ENCODE assay signal across 8 mouse cellular contexts in the genomic region with DNA sequence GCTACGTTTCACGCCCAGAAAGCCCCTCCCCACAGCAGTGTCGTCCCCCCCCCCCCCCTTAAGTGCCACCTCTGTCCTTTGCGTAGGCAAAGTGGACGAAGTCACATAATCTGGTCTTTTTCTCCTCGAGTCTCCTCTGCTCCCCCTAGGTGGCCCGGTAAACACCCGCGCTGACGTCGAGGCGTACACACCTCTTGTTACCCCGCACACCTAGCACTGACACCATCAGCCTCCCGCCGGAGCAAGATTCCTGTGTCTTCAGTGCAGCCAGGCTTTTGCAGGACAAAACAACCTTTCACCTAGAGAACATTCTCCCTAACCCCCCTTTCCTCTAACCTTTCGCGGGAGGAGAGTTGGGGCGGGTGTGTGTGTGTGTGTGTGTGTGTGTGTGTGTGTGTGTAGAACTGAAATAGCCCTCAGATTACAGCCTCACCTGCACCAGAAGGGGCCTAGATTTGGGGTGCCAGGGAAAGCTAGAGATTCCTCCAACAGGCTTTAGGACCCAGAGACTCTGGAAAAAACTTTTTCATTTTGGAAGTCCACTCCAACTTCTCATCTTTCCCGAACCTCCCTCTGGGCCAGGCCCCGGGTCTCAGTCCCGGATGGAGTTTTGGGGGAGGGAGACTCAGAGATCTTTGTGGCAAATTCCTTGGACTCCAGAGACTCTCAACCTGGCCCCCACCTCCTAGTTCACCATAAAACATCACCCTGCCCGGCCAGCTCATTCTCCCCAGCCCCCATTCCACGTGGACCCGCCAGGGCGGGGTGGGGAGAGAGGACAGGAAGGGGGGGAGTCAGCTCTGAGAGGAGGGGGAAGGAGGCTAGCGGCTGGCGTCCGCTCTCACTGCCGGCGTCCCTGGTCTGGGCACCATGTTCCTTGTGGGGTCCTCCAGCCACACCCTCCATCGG. TPM values are rescaled to one million over a fixed set of nuclear protein-coding genes. Genes with fewer than 3 reads are reported as not detected.
DNase-seq lines count a peak whose midpoint lies in the region; ATAC-seq and TF ChIP-seq lines count a peak whose summit lies in the region.

A gene (plus strand): TSS at position 784 of the 909 bp plus-strand sequence.

- peak within 1 kb of the TSS; percentile 71 for H3K4me2 ChIP-seq in kidney, postnatal 0 days (ENCODE audit: low read length)

- peak within 1 kb of the TSS; percentile 77 for H3K9ac ChIP-seq in kidney, postnatal 0 days (ENCODE audit: low read depth, low read length)

- H3K36me3 ChIP-seq in thymus, adult 2 months (ENCODE audit: control insufficient read depth, insufficient read depth, low read length) = no peaks in the 10 kb centered on the region
- H3K36me3 ChIP-seq in kidney, postnatal 0 days (ENCODE audit: insufficient read depth, low read length) = no peaks in the 10 kb centered on the region
- no peaks in the 10 kb centered on the region for H3K36me3 ChIP-seq in testis, adult 2 months (ENCODE audit: control insufficient read depth, insufficient read depth, low read length)

- TF ChIP-seq POLR2A in thymus, adult 2 months (IDR thresholded peaks at IDR 0.05; ENCODE audit: control insufficient read depth, extremely low read depth, insufficient read depth, low read length, poor library complexity) = no peak
- TF ChIP-seq POLR2A in testis, adult 2 months (IDR thresholded peaks at IDR 0.05; ENCODE audit: control insufficient read depth, low read depth, low read length) = no peak

- no peak within 1 kb of the TSS for H3K27ac ChIP-seq in thymus, adult 2 months (ENCODE audit: control insufficient read depth, insufficient read depth, low read length)
- peak within 1 kb of the TSS; percentile 93 for H3K27ac ChIP-seq in kidney, postnatal 0 days
- peak within 1 kb of the TSS; percentile 44; the same call in 1 of the 2 replicates for H3K27ac ChIP-seq in testis, adult 2 months (ENCODE audit: control insufficient read depth, insufficient read depth, low read depth, low read length)

- TF ChIP-seq CTCF in thymus, adult 2 months (IDR thresholded peaks at IDR 0.05; ENCODE audit: borderline replicate concordance, control insufficient read depth, extremely low read depth, insufficient read depth, low read length, poor library complexity) = no peak
- TF ChIP-seq CTCF in kidney, postnatal 0 days (IDR thresholded peaks at IDR 0.05; ENCODE audit: low read depth) = no peak
- no peak for TF ChIP-seq CTCF in testis, adult 2 months (IDR thresholded peaks at IDR 0.05; ENCODE audit: control insufficient read depth, insufficient read depth, insufficient replicate concordance, low read depth, low read length)

- no peaks in the 10 kb centered on the region for H3K9me3 ChIP-seq in kidney, postnatal 0 days (replicated peaks; ENCODE audit: low read length)

- peak within 1 kb of the TSS; percentile 53 for H3K4me3 ChIP-seq in thymus, adult 2 months (ENCODE audit: control insufficient read depth, insufficient read depth, low read length)
- H3K4me3 ChIP-seq in kidney, postnatal 0 days (replicated peaks; ENCODE audit: low read depth, low read length) = peak within 1 kb of the TSS; percentile 64
- peak within 1 kb of the TSS; percentile 71 for H3K4me3 ChIP-seq in testis, adult 2 months (ENCODE audit: control insufficient read depth, low read depth, low read length)

- peak; percentile 29 for DNase-seq in thymus, adult 2 months
- DNase-seq in thymus, postnatal 25 days = no peak
- DNase-seq in embryo, embryonic 9.5 days (ENCODE audit: extremely low spot score) = peak; percentile 77
- peak; percentile 70 for DNase-seq in heart, adult 8-10 months (ENCODE audit: low spot score)
- DNase-seq in kidney, postnatal 0 days (ENCODE audit: low spot score) = peak; percentile 95
- DNase-seq in mesoderm, embryonic 11.5 days (ENCODE audit: low read depth, low spot score) = peak; percentile 69
- DNase-seq in layer of hippocampus, adult 11-12 months (ENCODE audit: low spot score) = no peak

- H3K4me1 ChIP-seq in thymus, adult 2 months (replicated peaks; ENCODE audit: control insufficient read depth, insufficient read depth, low read length) = peaks cover 48% of the 10 kb centered on the region
- peaks cover 23% of the 10 kb centered on the region for H3K4me1 ChIP-seq in kidney, postnatal 0 days (replicated peaks; ENCODE audit: insufficient read depth, low read length)
- H3K4me1 ChIP-seq in testis, adult 2 months (ENCODE audit: control insufficient read depth, insufficient read depth, low read length) = peaks cover 19% of the 10 kb centered on the region

- no peaks in the 10 kb centered on the region; the same call in 1 of the 2 replicates for H3K27me3 ChIP-seq in thymus, adult 2 months (ENCODE audit: control insufficient read depth, insufficient read depth, low read length)
- no peaks in the 10 kb centered on the region for H3K27me3 ChIP-seq in kidney, postnatal 0 days (ENCODE audit: insufficient read depth, low read length)
- H3K27me3 ChIP-seq in testis, adult 2 months (ENCODE audit: control insufficient read depth, insufficient read depth, low read length) = no peaks in the 10 kb centered on the region

- 7% methylated on average over 30 of the region's 31 CpGs for WGBS in thymus, adult 2 months
- WGBS in kidney, postnatal 0 days = 0% methylated on average over 28 of the region's 31 CpGs

- ATAC-seq in kidney, postnatal 0 days (replicated peaks; ENCODE audit: low FRiP score, low read depth) = peak; percentile 33

RNA-seq across cellular contexts. Expression of the gene that starts here (rescaled TPM):
- polyA plus RNA-seq in thymus, adult 2 months (2012; rRNA removed) = 7.8 and 9.5 TPM in 2 replicates
- total RNA-seq in heart, adult 8-10 months (2022) = 10 to 100 TPM in 1 of 4 experiments, 1 to 10 TPM in 3; 9.0 to 11.1 (median 9.0) TPM
- 108 and 122 TPM in 2 replicates for polyA plus RNA-seq in kidney, postnatal 0 days (2015; fragmentation: Nextera tagmentation; extraction: Ambion mirVana)
- 6.6 and 7.7 TPM in 2 replicates for polyA plus RNA-seq in testis, adult 2 months (2012; rRNA removed)

Comparison
In these comparisons a context has a peak if more than half of its experiments do, and no peak if none do; other contexts are left out.
1. RNA of the gene that starts here (polyA plus RNA-seq): 108 to 122 TPM in kidney, postnatal 0 days; 7.8 to 9.5 TPM in thymus, adult 2 months and 6.6 to 7.7 TPM in testis, adult 2 months; every median in the first group is over 10 times any median in the second.
2. DNase-seq: peak in thymus, adult 2 months (single experiment), embryo, embryonic 9.5 days (single experiment), heart, adult 8-10 months (single experiment), kidney, postnatal 0 days (single experiment) and mesoderm, embryonic 11.5 days (single experiment); none in thymus, postnatal 25 days (single experiment) and layer of hippocampus, adult 11-12 months (single experiment).
3. Peak in every context shown above with its lines, with median percentiles within 50 percentile points of each other: H3K4me3 ChIP-seq.